Mouse (Mus musculus) left cerebral cortex, postnatal 4 days (tissue): ENCODE results near the gene Itgb7. TPM values are rescaled to one million over a fixed set of nuclear protein-coding genes. Genes with fewer than 3 reads are reported as not detected.

ENCODE experiments used
- DNase-seq: peaks from one replicate; pipeline ENCODE4 v3.0.0-alpha.2; 2022
- intact Hi-C: fragments of 180-260 bp; cut with DNase I; formaldehyde crosslinking; loops from one replicate; pipeline ENCODE4 v1.15.1; 2025
- total RNA-seq, 2 experiments: library from RNA; stranded (reverse); gene quantifications; 2 replicates each; pipeline ENCODE4 v1.2.3; 2021

Gene Itgb7
- total RNA-seq, 2 experiments from 2014 or later: 0.74 to 1.1 TPM

- peak; percentile 99 for DNase-seq
- intact Hi-C loops: no loop called here
Observed at GRCm38 (mm10) chr15:102202971-102203834, 28.5 kb downstream of the Itgb7 start, which contains the start of gene Zfp740. Gene Zfp740 (plus strand): TSS chr15:102203249.

- DNase-seq: no peak
- intact Hi-C loops: no loop called here
Observed at GRCm38 (mm10) chr15:102198841-102199240, 32.9 kb downstream of the Itgb7 start.

- intact Hi-C loops: no loop called here
- no peak for DNase-seq
Observed at GRCm38 (mm10) chr15:102195373-102195772, 36.4 kb downstream of the Itgb7 start.

DNA sequence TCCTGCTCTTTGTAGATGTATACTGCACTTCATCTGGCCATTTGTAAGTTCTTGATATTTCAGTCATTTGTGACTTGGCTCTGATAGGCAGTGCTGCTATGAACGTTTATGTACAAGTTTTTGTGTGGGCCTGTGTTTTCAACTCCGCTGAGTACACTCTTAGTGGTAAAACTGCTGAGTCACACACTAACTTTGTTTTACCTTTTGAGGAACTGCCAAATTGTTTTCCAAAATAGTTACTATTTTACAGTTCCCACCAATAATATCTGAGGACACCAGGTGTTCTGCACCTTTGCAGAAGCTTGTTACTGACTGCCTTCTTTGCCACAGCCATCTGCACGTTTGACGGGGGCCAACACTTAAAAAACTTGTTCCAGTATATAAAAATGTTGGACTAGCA lies 37.3 kb downstream of the Itgb7 start:
- intact Hi-C loops: no loop called here
- DNase-seq: no peak

GRCm38 (mm10) chr15:102193652-102194051 lies 38.1 kb downstream of the Itgb7 start:
- no peak for DNase-seq
- intact Hi-C loops: no loop called here

DNA sequence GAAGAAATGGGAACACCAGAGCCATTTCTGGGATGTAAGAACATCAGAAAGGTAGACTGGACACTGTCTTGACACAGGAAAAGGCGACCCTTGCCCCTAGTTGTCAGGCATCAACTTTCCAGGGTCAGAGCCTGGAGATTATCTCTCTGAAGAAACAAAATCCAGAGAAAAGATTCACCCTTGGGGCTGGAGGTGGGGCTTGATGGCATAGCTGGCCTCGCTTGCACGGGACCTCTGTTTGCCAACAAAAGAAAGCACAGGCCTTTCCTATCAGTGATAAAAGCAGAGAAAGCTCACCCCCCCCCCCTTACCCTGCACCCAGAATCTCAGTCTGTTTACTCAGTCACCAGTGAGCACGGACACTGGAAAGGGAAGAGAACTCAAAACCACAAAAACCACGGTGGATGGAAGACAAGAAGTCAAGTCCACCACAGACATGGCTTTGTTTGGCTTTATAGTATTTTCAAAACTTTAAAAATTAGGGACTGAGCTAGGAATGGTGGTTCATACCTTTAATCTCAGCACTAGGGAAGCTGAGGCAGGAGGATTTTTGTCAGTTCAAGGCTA lies 38.8 kb downstream of the Itgb7 start:
- DNase-seq: no peak
- intact Hi-C loops: no loop called here

DNA sequence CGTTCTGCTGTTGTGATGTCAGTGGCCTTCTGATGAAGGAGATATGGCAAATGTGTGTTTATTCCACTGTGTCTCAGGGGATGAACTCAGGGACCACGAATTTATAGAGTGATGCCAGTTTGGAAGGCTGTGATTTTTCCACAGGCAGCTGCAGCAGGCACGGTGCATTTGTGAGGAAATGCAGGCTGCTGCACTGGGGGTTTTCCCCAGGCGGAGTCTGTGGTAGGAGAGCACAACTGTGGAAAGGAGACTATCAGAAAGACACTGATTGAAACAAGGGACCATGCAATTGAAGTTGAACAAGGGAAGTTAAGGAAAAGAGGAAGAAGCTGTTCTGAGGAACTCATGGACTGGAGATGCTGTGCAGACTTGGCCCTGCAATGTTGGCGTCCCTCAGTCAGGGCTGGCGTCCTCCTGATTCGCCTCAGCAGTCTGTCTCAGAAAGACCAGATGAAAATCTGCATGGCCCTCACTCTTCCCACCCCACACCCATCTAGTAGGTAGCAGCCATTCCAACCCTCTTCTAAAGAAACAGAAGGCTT lies 39.4 kb downstream of the Itgb7 start:
- DNase-seq: no peak
- intact Hi-C loops: no loop called here

- intact Hi-C loops: no loop called here
- no peak for DNase-seq
Observed at GRCm38 (mm10) chr15:102191699-102192098, 40.0 kb downstream of the Itgb7 start.

GRCm38 (mm10) chr15:102188883-102189282 lies 42.9 kb downstream of the Itgb7 start:
- intact Hi-C loops: no loop called here

GRCm38 (mm10) chr15:102188096-102188495 lies 43.6 kb downstream of the Itgb7 start:
- intact Hi-C loops: no loop called here
- no peak for DNase-seq

More at GRCm38 (mm10) chr15:102188883-102189282, 42.9 kb downstream of the Itgb7 start:
- no peak for DNase-seq

DNA sequence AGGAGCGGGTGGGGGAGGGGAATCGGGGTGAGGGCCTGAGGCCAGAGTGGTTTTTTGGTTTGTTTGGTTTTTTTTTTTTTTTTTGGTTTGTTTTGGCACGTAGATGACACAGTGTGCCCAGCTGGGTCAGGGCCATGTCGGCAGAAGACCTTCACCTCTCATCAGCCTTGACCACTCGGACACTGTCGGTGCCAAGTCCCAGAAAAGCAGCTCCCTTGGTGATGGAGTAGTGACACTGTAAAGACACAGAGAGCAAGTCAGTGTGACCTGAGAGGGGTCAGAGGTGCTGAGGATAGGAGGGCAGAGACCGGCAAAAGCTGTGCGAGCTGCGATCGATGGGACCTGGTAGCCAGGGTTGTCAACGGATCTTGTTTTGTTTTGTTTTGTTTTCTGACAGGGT lies 45.5 kb downstream of the Itgb7 start:
- no peak for DNase-seq
- intact Hi-C loops: no loop called here

DNA sequence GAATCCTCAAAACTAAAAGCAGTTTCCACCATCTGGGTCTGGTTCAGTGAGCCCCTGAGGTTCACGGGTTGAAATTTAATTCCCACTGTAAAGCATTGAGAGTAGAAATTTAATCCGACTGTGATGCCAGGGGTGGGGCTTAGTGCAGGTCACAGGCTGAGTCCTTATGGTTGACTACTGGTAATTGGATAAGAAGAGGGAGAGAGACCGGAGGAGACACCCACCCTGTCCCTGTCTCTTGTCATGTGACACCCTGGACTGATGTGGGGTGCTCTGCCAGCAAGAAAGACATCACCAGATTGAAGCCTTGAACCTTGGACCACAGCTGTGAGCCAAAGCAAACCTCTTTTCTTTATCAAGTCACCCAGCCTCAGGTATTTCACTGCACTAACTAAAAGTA lies 48.7 kb downstream of the Itgb7 start:
- intact Hi-C loops: no loop called here
- no peak for DNase-seq

DNA sequence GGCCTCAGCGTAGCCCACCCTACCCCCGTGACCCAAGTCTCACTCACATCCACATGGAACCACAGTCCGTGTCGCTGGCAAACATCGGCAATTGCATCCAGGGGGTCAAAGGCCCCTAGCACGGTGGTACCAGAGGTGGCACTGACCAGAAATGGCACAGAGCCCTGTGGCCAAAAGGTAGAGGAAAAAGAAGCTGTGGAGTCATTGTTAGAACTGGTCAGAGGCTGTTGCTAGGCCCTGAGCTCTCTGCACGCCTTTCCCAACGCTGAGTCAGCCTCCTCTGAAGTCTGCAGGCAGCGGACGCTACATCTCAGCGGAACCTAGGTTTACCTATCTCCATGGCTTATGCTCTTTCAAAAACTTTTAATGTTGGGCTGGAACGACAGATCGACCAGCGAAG lies 51.8 kb downstream of the Itgb7 start:
- intact Hi-C loops: loop anchor here (5.0 kb wide), 1 partner anchor 42 kb away; no protein-coding TSS in a partner anchor
- DNase-seq: no peak

- no peak for DNase-seq
- intact Hi-C loops: loop anchor here (5.0 kb wide), 1 partner anchor 43 kb away; no protein-coding TSS in a partner anchor
Observed at GRCm38 (mm10) chr15:102179106-102179505, 52.6 kb downstream of the Itgb7 start.

GRCm38 (mm10) chr15:102178279-102178678 lies 53.5 kb downstream of the Itgb7 start:
- intact Hi-C loops: loop anchor here (5.0 kb wide), 1 partner anchor 44 kb away; no protein-coding TSS in a partner anchor
- DNase-seq: peak; percentile 74

DNA sequence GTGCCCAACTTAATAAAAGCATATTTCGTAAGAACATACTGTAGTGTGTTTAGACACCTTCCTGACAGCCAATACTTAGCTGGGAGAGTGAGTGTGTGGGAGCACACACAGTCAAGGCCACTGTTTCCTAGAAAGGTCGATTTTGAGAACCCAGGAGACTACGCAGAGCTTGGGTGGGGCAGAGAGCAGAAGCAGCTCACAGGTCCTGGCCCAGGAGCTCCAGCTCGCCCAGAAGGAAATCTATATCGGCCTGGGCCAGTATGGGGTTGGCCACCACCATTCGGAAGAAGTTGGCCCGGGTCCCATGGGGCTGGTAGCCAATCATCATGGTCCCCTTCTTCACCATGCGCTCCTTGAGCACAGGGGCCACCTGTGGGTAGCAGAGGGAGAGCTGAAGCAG lies 54.3 kb downstream of the Itgb7 start:
- DNase-seq: no peak
- intact Hi-C loops: loop anchor here (5.0 kb wide), 1 partner anchor 45 kb away; no protein-coding TSS in a partner anchor

- no peak for DNase-seq
- intact Hi-C loops: loop anchor here (5.0 kb wide), 1 partner anchor 46 kb away; no protein-coding TSS in a partner anchor
Observed at GRCm38 (mm10) chr15:102176571-102177316, 55.0 kb downstream of the Itgb7 start.

DNA sequence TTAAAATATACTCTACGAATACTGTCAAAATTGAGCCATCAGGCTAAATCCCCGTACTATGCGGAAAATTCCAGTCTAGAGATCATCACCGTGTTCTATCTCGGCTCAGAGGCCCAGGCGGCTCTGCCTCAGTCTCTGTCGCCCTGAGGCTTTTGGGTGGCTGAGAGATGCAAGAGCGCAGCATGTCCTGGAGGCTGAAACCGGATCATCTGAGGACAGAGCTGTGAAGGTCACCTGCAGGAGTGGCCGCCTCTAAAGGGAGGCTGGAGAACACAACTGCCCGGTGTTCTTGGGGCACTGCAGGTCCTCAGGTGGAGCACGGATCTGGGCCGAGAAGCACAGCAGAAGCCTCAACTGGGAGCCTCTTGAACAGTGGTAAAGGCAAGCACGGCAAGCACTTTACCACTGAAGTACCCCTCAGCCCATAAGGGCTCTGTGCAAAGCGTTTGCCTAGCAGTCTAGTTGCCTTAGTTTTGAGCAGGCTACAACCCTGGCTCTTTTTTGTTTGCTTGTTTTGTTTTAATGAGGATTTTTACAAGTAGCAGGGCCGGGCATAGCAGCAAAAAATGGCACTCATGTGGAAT lies 55.9 kb downstream of the Itgb7 start:
- intact Hi-C loops: loop anchor here (5.0 kb wide), 1 partner anchor 46 kb away; no protein-coding TSS in a partner anchor
- no peak for DNase-seq

GRCm38 (mm10) chr15:102173581-102173980 lies 58.2 kb downstream of the Itgb7 start:
- no peak for DNase-seq

GRCm38 (mm10) chr15:102169064-102169463 lies 62.7 kb downstream of the Itgb7 start:
- no peak for DNase-seq
- intact Hi-C loops: no loop called here

More at GRCm38 (mm10) chr15:102173581-102173980, 58.2 kb downstream of the Itgb7 start:
- intact Hi-C loops: no loop called here
